Mouse (Mus musculus) gastrocnemius, postnatal 10 days (tissue): ENCODE measurements around the gene Mettl1. TPM values are rescaled to one million over a fixed set of nuclear protein-coding genes. Genes with fewer than 3 reads are reported as not detected.

ENCODE experiments used
- DNase-seq: peaks from one replicate; pipeline ENCODE4 v3.0.0; 2021; ENCODE audit warnings: mixed read lengths
- long read RNA-seq, 2 experiments: library from polyadenylated mRNA; stranded (forward); transcript quantifications; one replicate each; pipeline ENCODE4 v2.0.0; 2021
- total RNA-seq, 2 experiments: library from RNA; stranded (reverse); gene quantifications; 2 replicates each; pipeline ENCODE4 v1.2.3; 2021

The Mettl1 gene
- total RNA-seq: 10 to 100 TPM; 14.7 to 18.9 TPM
- long read RNA-seq, experiment 1, transcript Mettl1-201 (6 exons, 1,791 nt): major isoform, 8 of 12 reads
- long read RNA-seq, experiment 1, partial matches to known transcripts: 0 of 12 reads
- long read RNA-seq, experiment 1, other reads (novel, unspliced or antisense): 2 of 12 reads
- long read RNA-seq, experiment 2, transcript Mettl1-201 (6 exons, 1,791 nt): major isoform, 13 of 17 reads
- long read RNA-seq, experiment 2, partial matches to known transcripts: 0 of 17 reads
- long read RNA-seq, experiment 2, other reads (novel, unspliced or antisense): 3 of 17 reads

- peak; percentile 50 for DNase-seq
Measured at GRCm38 (mm10) chr10:127041274-127041766, at the start of gene Mettl1, which contains the start of gene Eef1akmt3. Mettl1 (plus strand) TSS chr10:127041414. Eef1akmt3 (minus strand) TSS chr10:127041513.

- DNase-seq: no peak
Measured at GRCm38 (mm10) chr10:126991676-126992075, 49.5 kb upstream of the Mettl1 start.

- DNase-seq: no peak
Measured at GRCm38 (mm10) chr10:126993621-126994020, 47.6 kb upstream of the Mettl1 start.

- no peak for DNase-seq
Measured at GRCm38 (mm10) chr10:126997340-126998113, 43.7 kb upstream of the Mettl1 start.

GRCm38 (mm10) chr10:127000529-127000928, 40.7 kb upstream of the Mettl1 start, which contains the start of gene Avil:
Avil (plus strand) TSS chr10:127000709.
- DNase-seq: no peak

GRCm38 (mm10) chr10:127001297-127001696, 39.9 kb upstream of the Mettl1 start:
- no peak for DNase-seq

GRCm38 (mm10) chr10:127002056-127002455, 39.2 kb upstream of the Mettl1 start:
- no peak for DNase-seq

GRCm38 (mm10) chr10:127002765-127003164, 38.4 kb upstream of the Mettl1 start:
- DNase-seq: no peak

GRCm38 (mm10) chr10:127003334-127003733, 37.9 kb upstream of the Mettl1 start:
- no peak for DNase-seq

GRCm38 (mm10) chr10:127003806-127004205, 37.4 kb upstream of the Mettl1 start:
- DNase-seq: no peak

GRCm38 (mm10) chr10:127016488-127016887, 24.7 kb upstream of the Mettl1 start:
- no peak for DNase-seq

- no peak for DNase-seq
Measured at GRCm38 (mm10) chr10:127017071-127017470, 24.1 kb upstream of the Mettl1 start.

- no peak for DNase-seq
Measured at GRCm38 (mm10) chr10:127018422-127018821, 22.8 kb upstream of the Mettl1 start.

GRCm38 (mm10) chr10:127030336-127031296, 10.6 kb upstream of the Mettl1 start, which contains the start of gene Tsfm:
Tsfm (minus strand) TSS chr10:127030840.
- DNase-seq: peak; percentile 98

GRCm38 (mm10) chr10:127033301-127033741, 7.9 kb upstream of the Mettl1 start:
- DNase-seq: no peak

- no peak for DNase-seq
Measured at GRCm38 (mm10) chr10:127036273-127036672, 4.9 kb upstream of the Mettl1 start.

- DNase-seq: no peak
Measured at GRCm38 (mm10) chr10:127037641-127038040, 3.6 kb upstream of the Mettl1 start.

GRCm38 (mm10) chr10:127040569-127041214, 522 bp upstream of the Mettl1 start:
- DNase-seq: no peak

GRCm38 (mm10) chr10:127041774-127042338, 642 bp downstream of the Mettl1 start:
- DNase-seq: peak; percentile 92

GRCm38 (mm10) chr10:127042468-127043115, 1.4 kb downstream of the Mettl1 start:
- no peak for DNase-seq
